Mouse (Mus musculus) kidney, postnatal 0 days (tissue): ENCODE measurements around the gene Ssh1. TPM values are rescaled to one million over a fixed set of nuclear protein-coding genes. Genes with fewer than 3 reads are reported as not detected.

ENCODE experiments used
- ATAC-seq: fragments of 200-750 bp; cut with Nextera tagmentation; replicated peaks from 2 replicates; pipeline ENCODE4 v1.8.0; 2017; ENCODE audit warnings: low read depth, moderate number of reproducible peaks, moderate TSS enrichment, moderate library complexity; ENCODE audit not compliant: low FRiP score
- DNase-seq: peaks from one replicate; pipeline ENCODE4 v3.0.0-alpha.2; 2016; ENCODE audit warnings: low spot score
- H3K27ac ChIP-seq: fragments of 300-500 bp; sonication (generic); 2 replicates; pipeline ENCODE4 v1.5.1; 2014; ENCODE audit warnings: mild to moderate bottlenecking
- H3K27me3 ChIP-seq: fragments of 300-500 bp; sonication (generic); 2 replicates; pipeline ENCODE4 v1.6.1; 2014; ENCODE audit warnings: low read length, mixed read lengths; ENCODE audit not compliant: insufficient read depth
- H3K36me3 ChIP-seq: fragments of 300-500 bp; sonication (generic); 2 replicates; pipeline ENCODE4 v1.6.1; 2014; ENCODE audit warnings: low read length, mixed read lengths; ENCODE audit not compliant: insufficient read depth
- H3K4me1 ChIP-seq: fragments of 300-500 bp; sonication (generic); replicated peaks from 2 replicates; pipeline ENCODE4 v1.6.1; 2014; ENCODE audit warnings: antibody characterized with exemption, low read length, mixed read lengths; ENCODE audit not compliant: insufficient read depth
- H3K4me2 ChIP-seq: fragments of 300-500 bp; sonication (generic); 2 replicates; pipeline ENCODE4 v1.6.1; 2014; ENCODE audit warnings: mild to moderate bottlenecking, low read length, moderate library complexity, mixed read lengths
- H3K4me3 ChIP-seq: fragments of 300-500 bp; sonication (generic); replicated peaks from 2 replicates; pipeline ENCODE4 v1.5.1; 2014; ENCODE audit warnings: low read depth, low read length
- H3K9ac ChIP-seq: fragments of 300-500 bp; sonication (generic); 2 replicates; pipeline ENCODE4 v1.6.1; 2014; ENCODE audit warnings: low read depth, low read length
- H3K9me3 ChIP-seq: fragments of 300-500 bp; sonication (generic); replicated peaks from 2 replicates; pipeline ENCODE4 v1.6.1; 2016; ENCODE audit warnings: low read length, inconsistent platforms, mixed read lengths
- CTCF ChIP-seq: IDR thresholded peaks from 2 replicates; pipeline ENCODE4 v1.5.1; 2016; ENCODE audit warnings: antibody characterized with exemption, low read depth, mild to moderate bottlenecking, moderate library complexity
- WGBS: fragments of 180-500 bp; shearing (Covaris S2); extraction: QIAGEN DNeasy Blood & Tissue Kit; methylation state at CpG from one replicate; pipeline ENCODE4 v1.1.7; 2014; 5-methylcytosine and 5-hydroxymethylcytosine counted together
- polyA plus RNA-seq: library from polyadenylated mRNA; unstranded; fragments of >200 nt; fragmentation: Nextera tagmentation; extraction: Ambion mirVana; gene quantifications from 2 replicates; pipeline ENCODE4 v1.2.1, GENCODE M21; 2015

The Ssh1 gene
- polyA plus RNA-seq, 1 experiment from 2014 or later = 10.0 TPM

- TF ChIP-seq CTCF = no peak
- H3K4me3 ChIP-seq = no peak overlapping the region
- 77% methylated on average over 20 of the region's 20 CpGs for WGBS
- H3K27ac ChIP-seq = no peak overlapping the region
- no peak for DNase-seq
- no peaks in the 10 kb centered on the region for H3K36me3 ChIP-seq
- no peak overlapping the region for H3K9ac ChIP-seq
- H3K9me3 ChIP-seq = no peaks in the 10 kb centered on the region
- no peak overlapping the region for H3K4me2 ChIP-seq
- no peaks in the 10 kb centered on the region for H3K27me3 ChIP-seq
- H3K4me1 ChIP-seq = peaks cover 16% of the 10 kb centered on the region
- ATAC-seq = no peak
Measured at GRCm38 (mm10) chr5:113989437-113990024, 4.2 kb downstream of the Ssh1 start.

GRCm38 (mm10) chr5:113986182-113986961 lies 7.3 kb downstream of the Ssh1 start:
- Histone ChIP-seq H3K9ac (no peak overlapping the region), H3K9me3 (no peaks in the 10 kb centered on the region)
- WGBS = 8% methylated on average over 9 of the region's 9 CpGs

GRCm38 (mm10) chr5:113985737-113986136 lies 8.0 kb downstream of the Ssh1 start:
- Histone ChIP-seq H3K27ac (peak overlapping the region; percentile 77), H3K27me3 (no peaks in the 10 kb centered on the region), H3K36me3 (no peaks in the 10 kb centered on the region), H3K9ac (no peak overlapping the region), H3K4me3 (no peak overlapping the region), H3K4me1 (peaks cover 17% of the 10 kb centered on the region), H3K4me2 (no peak overlapping the region), H3K9me3 (no peaks in the 10 kb centered on the region)
- no peak for TF ChIP-seq CTCF
- WGBS = 14% methylated on average over 2 of the region's 2 CpGs
- no peak for ATAC-seq
- DNase-seq = no peak

More at GRCm38 (mm10) chr5:113986182-113986961, 7.3 kb downstream of the Ssh1 start:
- Histone ChIP-seq H3K27me3 (no peaks in the 10 kb centered on the region), H3K4me3 (no peak overlapping the region), H3K27ac (peak overlapping the region; percentile 77), H3K36me3 (no peaks in the 10 kb centered on the region), H3K4me2 (no peak overlapping the region), H3K4me1 (peaks cover 17% of the 10 kb centered on the region)
- TF ChIP-seq CTCF = peak; percentile 23; the same call in 1 of the 2 replicates
- peak; percentile 82 for DNase-seq
- ATAC-seq = peak; percentile 64

GRCm38 (mm10) chr5:113984025-113984740 lies 9.5 kb downstream of the Ssh1 start:
- WGBS = 88% methylated on average over 13 of the region's 13 CpGs
- DNase-seq (no peak), ATAC-seq (no peak)
- no peak overlapping the region for H3K4me2 ChIP-seq
- no peak overlapping the region for H3K4me3 ChIP-seq
- no peak for TF ChIP-seq CTCF
- peaks cover 17% of the 10 kb centered on the region for H3K4me1 ChIP-seq
- H3K36me3 ChIP-seq = no peaks in the 10 kb centered on the region
- no peak overlapping the region for H3K27ac ChIP-seq
- no peak overlapping the region for H3K9ac ChIP-seq
- H3K9me3 ChIP-seq = no peaks in the 10 kb centered on the region
- H3K27me3 ChIP-seq = no peaks in the 10 kb centered on the region

GRCm38 (mm10) chr5:113983541-113983940 lies 10.2 kb downstream of the Ssh1 start:
- H3K9me3 ChIP-seq = no peaks in the 10 kb centered on the region
- H3K27me3 ChIP-seq = no peaks in the 10 kb centered on the region
- DNase-seq (no peak), ATAC-seq (no peak)
- 52% methylated on average over 6 of the region's 6 CpGs for WGBS
- H3K4me2 ChIP-seq = no peak overlapping the region
- TF ChIP-seq CTCF = no peak
- peaks cover 17% of the 10 kb centered on the region for H3K4me1 ChIP-seq
- H3K27ac ChIP-seq = no peak overlapping the region
- no peak overlapping the region for H3K9ac ChIP-seq
- no peaks in the 10 kb centered on the region for H3K36me3 ChIP-seq
- H3K4me3 ChIP-seq = no peak overlapping the region

GRCm38 (mm10) chr5:113981843-113982242 lies 11.9 kb downstream of the Ssh1 start:
- Histone ChIP-seq H3K9ac (no peak overlapping the region), H3K4me1 (peaks cover 17% of the 10 kb centered on the region), H3K27me3 (no peaks in the 10 kb centered on the region), H3K4me3 (no peak overlapping the region), H3K36me3 (no peaks in the 10 kb centered on the region), H3K9me3 (no peaks in the 10 kb centered on the region), H3K27ac (no peak overlapping the region), H3K4me2 (no peak overlapping the region)
- WGBS = 52% methylated on average over 8 of the region's 8 CpGs
- no peak for DNase-seq
- no peak for TF ChIP-seq CTCF
- ATAC-seq = no peak
